Mouse (Mus musculus): ENCODE results near the gene Tbc1d15.

Gene Tbc1d15

DNA sequence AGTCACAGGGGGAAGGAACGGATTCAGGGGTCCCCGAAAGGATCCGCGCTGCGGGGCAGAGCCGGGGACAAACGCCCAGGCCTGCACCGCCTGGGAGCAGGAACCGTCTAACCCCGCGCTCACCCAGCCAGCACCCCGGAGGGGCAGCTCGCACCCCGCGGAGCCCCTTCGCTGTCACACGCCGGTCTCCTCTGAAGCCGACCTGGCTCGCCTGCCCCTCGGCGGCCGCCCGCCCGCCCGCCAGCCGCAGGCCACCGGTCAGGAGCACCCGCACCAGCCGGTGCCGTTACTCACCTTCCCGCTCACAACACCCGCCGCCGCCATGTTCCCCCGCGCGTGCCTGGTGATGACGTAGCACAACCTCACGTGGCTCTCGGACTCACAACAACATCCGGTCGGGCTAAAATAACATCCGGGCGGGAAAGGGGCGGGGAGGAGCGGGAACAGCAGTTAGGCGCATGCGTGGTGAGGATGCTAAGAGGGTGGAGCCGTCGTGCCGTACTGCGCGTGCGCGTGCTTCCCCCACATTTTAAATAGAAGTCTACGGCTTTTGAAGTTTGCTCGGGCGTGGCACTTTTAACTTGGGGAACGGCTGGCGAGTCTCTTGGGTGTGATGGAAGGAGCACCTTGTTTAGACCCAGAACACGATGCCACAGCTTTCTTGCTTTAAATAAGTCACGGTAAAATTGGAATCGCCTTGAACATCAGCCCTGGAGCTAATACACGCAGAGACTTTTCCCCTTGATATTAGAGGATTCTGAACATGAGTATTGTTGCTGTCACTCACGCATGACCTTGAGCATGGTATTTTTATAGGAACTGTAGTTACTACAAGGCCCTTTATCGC lies at the start of gene Tbc1d15:
TSS of gene Tbc1d15 (minus strand) at position 380 of the 847 bp plus-strand sequence.
- peak; percentile 96 to 98 for DNase-seq (ENCODE audit: low spot score in 2 of 2)

DNA sequence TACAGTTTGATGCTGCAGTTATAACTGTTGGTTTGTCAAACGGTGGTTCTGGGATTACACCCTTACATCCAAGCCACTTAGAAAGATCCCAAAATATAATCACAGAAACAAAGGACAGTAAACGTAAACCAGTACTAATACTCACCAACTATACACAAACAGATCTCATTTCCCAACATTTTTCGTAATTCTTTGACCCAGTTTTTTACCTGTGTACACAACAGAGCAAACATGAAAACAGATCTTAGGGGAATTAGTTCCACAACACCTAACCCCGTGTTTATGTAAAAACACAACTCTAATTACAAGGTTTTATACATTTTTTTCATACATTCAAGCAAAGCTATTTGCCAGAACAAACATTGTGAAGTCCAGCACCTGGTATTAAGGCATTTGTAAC lies 47.4 kb upstream of the Tbc1d15 start:
- DNase-seq (ENCODE audit: low spot score in 2 of 2): no peak

DNA sequence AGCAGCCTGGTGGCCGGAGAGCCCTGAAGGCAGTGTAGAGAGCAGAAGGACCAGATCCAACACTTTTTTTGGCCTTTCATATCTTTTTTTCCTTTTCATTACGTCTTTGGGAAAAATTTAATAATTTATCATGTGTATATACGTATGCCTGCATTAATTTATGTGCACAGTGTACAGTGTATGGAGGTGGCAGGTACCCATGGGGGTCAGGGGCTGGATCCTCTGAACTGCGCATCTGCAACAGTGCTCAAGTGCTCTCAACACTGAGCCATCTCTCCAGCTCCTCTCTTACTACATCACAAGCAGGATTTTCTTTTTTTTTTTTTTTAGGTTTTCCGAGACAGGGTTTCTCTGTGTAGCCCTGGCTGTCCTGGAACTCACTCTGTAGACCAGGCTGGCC lies 46.3 kb upstream of the Tbc1d15 start:
- no peak for DNase-seq (ENCODE audit: low spot score in 2 of 2)

- DNase-seq (ENCODE audit: low spot score in 2 of 2): no peak
These were observed 45.2 kb upstream of the Tbc1d15 start for GRCm38 (mm10) chr10:115296401-115296935.

DNA sequence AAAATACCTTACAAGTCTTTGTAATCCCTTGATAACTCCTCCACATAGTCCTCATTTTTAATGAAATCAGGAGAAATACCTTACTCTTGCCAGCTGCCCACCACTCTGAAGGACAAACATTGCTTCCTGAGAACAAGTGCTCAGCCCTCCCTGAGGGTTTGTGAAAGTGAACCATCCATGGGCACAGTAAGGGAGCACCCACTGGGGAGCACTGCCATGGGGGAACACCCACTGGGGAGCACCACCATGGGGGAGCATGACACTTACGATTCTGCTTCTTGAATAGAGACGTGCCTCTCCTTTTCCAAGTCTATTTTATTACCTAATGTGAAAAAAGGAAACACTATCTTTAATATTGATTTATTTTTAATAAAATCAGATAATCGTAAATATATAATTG lies 43.9 kb upstream of the Tbc1d15 start:
- no peak for DNase-seq (ENCODE audit: low spot score in 2 of 2)

- DNase-seq (ENCODE audit: low spot score in 2 of 2): no peak
These were observed 43.4 kb upstream of the Tbc1d15 start for GRCm38 (mm10) chr10:115294715-115295114.

GRCm38 (mm10) chr10:115293946-115294345 lies 42.7 kb upstream of the Tbc1d15 start:
- DNase-seq (ENCODE audit: low spot score in 2 of 2): no peak

DNA sequence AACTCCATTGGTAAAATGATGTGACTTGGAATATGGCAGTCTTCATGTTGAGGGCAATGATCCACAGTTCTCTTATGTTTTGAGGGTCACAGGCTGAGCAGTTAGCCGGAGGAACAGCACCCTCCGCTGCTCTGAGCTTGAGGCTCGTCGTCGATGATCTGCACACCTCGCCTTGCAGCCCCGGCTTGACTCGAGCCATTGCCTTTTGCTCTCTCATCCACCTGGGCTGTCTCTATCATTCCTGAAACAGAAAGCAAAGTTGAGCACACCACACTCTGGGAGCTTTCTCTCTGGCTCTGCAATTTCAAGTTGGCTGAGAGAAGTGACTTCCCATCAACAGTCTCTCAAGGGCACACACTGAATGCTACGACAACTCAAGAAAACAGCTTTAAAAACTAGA lies 39.4 kb upstream of the Tbc1d15 start:
- no peak for DNase-seq (ENCODE audit: low spot score in 2 of 2)

GRCm38 (mm10) chr10:115288856-115289255 lies 37.6 kb upstream of the Tbc1d15 start:
- no peak for DNase-seq (ENCODE audit: low spot score in 2 of 2)

DNA sequence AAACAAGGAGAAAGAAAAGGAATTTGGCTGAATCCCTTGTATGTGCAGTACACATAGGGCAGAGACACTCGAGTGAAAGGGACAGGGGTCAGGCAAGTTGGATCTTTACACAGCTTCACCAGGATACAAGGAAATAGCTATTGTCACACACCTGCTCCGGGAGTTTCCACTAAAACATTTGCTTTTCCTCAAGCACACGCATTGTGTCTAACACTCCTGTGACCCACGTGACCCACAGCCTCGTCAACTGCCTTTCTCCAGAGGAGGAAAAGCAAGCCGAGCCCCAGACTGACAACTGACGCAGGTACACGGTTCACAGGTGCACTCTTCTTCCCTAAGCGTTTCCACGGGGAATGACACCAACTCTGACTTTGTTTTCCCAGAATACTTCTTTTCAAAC lies 32.9 kb upstream of the Tbc1d15 start:
- no peak for DNase-seq (ENCODE audit: low spot score in 2 of 2)

DNA sequence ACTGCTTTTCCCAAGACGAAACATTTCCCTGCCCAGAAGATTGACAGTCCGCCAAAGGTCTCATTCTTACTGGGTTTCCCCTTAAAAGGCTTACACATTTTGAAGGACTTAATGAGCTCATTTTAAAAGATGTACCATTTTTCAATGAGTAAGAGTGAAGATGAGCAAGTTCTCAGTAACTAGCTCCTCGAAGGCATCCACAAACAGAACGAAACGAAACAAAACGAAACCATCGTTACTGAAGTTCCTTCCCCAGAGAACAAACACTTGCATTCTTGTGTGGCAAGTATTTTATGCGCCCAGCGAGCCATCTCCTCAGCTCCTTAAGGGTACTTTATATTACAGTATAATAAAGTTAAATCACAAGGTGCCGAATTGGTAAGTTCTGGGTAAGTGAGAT lies 30.1 kb upstream of the Tbc1d15 start:
- no peak for DNase-seq (ENCODE audit: low spot score in 2 of 2)

GRCm38 (mm10) chr10:115271649-115272048 lies 20.4 kb upstream of the Tbc1d15 start:
- no peak for DNase-seq (ENCODE audit: low spot score in 2 of 2)

GRCm38 (mm10) chr10:115270612-115271390 lies 19.5 kb upstream of the Tbc1d15 start:
- DNase-seq (ENCODE audit: low spot score in 2 of 2): no peak

GRCm38 (mm10) chr10:115262926-115263562 lies 11.8 kb upstream of the Tbc1d15 start:
- DNase-seq (ENCODE audit: low spot score in 2 of 2): no peak

DNA sequence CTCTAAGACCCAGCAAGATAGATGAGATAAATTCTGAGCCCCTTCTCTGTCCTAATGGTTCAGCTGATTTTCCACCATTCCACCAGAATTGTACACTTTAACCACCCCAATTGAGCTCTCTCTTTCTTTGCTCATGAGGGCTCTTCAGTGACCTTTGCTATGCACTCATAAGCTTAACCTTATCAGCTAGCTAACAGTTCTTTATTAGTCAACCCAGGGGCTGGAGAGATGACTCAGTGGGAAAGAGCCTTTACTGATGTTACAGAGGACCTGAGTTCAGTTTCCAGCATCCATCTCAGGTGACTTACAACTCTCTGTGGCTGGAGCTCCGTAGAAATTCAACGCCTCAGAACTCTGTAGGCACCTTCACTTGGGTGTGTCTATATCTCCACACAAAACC lies 11.0 kb upstream of the Tbc1d15 start:
- DNase-seq (ENCODE audit: low spot score in 2 of 2): no peak

DNA sequence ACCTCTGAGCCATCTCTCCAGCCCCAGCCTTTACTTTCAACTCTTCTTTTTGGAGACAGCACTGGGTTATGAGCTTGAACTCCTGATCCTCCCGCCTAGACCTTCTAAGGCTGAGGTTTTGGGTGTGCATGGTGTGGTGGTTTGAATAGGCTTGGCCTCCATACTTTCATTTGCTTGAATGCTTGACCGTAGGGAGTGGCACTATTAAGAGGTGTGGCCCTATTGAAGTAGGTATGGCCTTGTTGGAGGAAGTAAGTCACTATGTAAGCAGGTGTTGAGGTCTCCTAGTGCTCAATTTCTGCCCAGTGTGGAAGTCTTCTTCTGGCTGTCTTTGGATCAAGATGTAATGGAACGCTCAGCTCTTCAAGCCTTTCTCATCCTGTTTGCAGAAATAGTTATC lies 10.2 kb upstream of the Tbc1d15 start:
- no peak for DNase-seq (ENCODE audit: low spot score in 2 of 2)

- DNase-seq (ENCODE audit: low spot score in 2 of 2): no peak
These were observed 4.9 kb upstream of the Tbc1d15 start for GRCm38 (mm10) chr10:115256162-115256561.

DNA sequence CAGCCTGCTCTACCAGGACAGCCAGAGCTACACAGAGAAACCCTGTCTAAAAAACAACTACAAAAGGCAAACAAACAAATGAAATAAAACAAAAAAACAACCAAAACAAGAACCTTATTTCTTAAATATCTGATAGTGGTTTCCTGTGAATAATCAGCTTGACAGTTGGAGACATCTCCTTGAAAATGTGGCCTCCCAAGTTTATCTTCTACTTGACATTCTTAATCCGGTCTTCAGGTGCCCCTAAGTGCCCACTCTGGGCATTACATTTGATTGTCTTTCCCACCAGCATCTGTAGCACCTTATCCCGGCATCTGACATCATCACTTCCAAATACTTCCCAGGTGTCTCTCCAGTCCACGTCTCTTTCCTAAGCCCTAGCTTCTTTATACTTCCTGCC lies 2.3 kb upstream of the Tbc1d15 start:
- DNase-seq (ENCODE audit: low spot score in 2 of 2): no peak

DNA sequence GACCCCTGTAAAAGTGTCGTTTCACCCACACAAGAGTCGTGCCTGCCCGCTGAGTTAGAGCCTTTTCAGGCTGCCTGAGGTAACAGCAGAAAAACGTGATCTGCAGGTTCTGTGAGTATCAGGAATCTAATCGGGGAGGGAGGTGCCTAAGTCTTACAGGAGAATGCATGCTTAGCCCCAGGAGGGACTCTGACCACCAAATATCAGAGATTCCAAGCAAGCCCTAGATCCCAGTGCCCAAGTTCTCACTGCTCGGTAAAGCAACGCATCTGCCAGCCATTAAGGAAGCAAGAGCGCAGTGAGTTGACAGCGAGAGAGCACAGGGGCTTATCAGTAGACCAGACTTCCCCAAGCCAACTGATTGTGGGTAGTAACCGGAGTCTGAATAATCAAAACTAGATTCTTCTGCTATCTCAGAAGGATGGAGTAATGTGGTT lies 1.1 kb upstream of the Tbc1d15 start:
- DNase-seq (ENCODE audit: low spot score in 2 of 2): peak; percentile 12 to 17

GRCm38 (mm10) chr10:115250235-115251087 lies 806 bp downstream of the Tbc1d15 start:
- peak; percentile 10 to 21 for DNase-seq (ENCODE audit: low spot score in 2 of 2)

- no peak for DNase-seq (ENCODE audit: low spot score in 2 of 2)
These were observed 3.2 kb downstream of the Tbc1d15 start for GRCm38 (mm10) chr10:115248041-115248440.
